Mouse (Mus musculus) right cerebral cortex, postnatal 14 days (tissue): Measurements from ENCODE around the gene Rab22a.
"Not testable (repeated sequence)": the region's sequence is repeated elsewhere in the genome, so short reads cannot be mapped to it uniquely, and the experiment has no call there.

ENCODE experiments used
- DNase-seq: peaks from one replicate; pipeline ENCODE4 v3.0.0; 2022

Gene Rab22a

DNA sequence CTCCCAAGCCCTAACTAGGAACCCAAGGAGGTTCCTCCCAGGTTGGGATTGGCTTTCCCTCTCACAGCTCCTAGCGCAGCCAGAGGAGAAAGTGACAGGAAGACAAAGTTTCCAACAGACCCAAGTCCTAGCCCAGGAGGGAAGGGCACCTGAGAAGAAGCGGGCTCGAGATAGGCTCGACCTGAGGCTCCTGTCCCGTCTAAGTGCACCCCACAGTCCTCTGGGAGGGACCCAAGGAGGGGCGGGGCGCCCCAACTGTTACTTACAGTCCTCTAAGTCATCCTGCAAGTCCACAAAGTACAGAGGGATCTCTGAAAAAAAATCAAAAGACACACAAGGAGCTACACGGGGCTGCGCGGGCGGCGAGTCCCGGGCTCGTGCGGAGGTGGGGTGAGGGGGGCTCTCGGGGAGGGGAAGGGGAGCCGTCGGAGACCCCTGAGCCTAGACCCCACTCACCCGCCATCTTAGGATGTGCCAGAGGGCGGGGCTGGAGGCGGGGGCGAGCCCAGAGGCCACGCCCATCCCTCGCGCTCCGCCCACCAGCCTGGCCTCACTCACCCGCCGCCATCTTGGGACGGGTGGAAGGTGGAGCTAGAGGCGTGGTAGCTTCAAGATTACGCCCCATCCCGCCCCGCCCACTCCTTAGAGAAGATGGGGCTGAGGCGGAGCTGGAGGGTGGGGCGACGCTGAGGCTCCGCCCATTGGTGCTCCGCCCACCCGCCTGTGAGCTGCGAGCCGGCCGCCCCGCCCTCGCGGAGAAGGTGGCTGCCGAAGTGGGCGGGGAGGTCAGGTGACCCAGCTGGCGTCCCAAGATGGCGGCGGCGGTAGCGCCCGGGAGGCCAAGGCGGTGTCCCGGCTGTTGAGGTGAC, at the start of gene Rab22a:
TSS of gene Rab22a (plus strand) at position 704 of the 869 bp plus-strand sequence.
- DNase-seq, result peak; percentile 96

DNA sequence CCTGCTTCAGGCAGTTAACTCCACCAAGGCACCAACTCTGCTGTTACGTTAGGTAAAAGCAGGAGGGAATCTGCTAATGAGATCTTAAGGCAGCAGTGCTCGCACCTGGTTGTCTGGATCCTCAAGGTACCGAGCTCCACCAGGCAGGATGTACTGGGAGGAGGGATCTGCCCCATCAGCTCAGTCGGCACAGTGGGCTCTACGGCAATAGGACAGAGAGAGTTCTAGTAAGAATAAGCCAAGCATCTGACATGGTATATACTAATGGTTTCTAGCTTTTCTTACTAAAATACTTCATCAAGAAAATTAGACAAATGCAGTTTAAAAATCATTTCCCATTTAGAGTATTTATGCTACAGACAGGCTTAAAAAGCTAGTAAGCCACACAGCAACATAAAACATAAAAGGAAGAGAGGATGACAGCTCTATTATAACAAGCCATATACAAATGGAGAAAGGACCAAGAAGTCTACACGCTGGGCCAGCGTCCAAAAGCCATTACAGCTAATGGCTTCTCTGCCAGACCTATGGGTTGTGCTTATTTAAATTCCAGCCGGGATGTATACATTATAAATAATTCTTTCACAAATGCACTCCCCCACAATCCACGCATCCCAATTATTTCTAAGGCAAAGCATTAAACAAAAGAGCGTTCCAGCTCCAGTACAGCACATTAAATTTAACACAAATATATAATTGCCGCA, 44.0 kb upstream of the Rab22a start:
- no peak for DNase-seq

DNA sequence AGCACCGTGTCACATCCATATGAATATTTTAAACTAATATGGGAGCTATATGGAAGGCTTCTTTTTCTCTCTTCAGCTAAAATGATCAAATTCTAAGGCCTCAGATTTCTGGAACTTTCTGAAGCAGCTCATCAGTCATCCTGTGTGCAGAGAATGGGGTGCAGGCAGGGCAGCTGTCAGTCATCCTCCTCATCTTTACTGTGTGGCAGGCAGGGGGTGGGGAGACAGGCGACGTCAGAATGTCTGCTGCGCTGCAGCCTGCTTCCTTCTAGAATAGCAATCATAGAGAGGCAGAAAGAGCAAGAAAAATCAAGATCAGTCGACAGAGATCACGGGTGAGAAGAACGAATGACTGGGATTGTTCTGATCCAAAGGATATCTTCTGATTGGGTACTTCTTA, 43.4 kb upstream of the Rab22a start:
- DNase-seq, result no peak

DNA sequence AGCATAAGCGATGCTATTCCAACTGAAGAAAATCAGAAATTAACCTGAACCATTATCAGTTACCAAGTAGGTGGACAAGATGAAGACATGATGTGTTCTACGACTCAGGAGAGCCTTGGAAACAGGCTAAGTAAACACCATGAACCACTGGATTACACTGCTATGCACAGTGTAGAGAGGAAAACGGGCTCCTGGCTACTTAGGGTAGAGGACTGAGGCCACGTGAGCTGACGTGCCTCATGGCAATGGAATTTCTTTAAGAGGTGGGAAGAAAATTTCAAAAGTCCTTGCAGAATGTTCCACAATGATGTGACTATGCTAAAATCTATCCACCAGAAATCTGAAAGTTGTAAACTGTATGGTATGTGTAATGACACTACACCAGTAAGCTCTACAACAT, 40.4 kb upstream of the Rab22a start:
- no peak for DNase-seq

DNA sequence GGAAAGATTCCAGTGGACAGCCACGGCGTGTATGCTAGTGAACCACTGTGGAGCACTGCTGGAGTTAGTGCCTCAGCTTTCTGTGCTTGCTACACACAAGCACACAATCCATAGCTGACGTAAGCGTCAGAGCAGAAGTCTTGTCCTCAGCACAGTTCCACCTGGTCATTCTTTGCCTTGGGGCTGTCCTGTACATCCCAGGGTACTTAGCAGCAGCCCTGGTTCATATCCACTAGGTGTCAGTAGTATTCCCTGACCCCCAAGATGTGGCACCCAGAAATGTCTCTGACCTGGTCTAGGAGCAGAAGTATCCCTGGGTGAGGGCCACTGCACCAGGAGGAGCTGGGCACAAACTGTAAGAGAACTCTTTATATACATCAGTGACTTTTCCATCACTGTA, 38.9 kb upstream of the Rab22a start:
- DNase-seq, result no peak

DNA sequence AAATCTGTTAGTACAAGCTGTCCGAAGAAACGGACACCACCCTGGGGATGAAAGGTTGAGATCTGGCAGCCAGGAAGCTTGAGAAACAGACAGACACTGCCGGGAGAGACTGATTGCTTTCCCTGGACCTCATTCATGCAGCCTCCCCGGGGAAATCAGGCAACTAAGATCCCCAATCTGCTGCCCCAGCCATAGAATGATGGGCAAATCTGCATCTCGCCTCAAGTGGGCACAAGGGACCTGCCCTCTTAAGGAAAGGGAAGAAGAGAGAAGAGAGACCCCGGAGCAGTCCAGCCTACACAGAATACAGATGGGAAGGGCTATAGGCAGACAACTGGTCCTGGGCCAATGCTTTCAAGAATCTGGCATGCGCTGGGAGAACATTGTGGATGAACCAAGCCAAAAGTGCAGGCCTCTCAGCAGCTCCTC, 37.4 kb upstream of the Rab22a start:
- no peak for DNase-seq

DNA sequence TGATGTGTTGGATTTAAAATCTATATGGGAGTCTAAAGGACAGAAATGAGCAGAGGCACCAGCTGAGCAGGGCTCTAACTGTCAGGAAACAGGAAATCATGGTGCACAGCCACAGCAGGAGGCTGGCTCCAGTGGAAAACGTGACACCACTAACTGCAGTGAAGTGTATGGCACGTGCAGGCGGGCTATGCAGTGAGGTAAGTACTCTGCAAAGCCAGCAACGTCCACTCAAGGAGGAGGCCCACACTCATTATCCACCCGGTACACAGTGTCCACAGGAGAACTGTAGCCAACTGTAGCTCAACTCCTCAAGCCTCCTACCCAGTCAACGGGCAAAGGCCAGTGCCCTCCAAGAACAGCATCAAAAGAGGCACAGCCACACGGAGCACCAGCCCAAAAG, 34.9 kb upstream of the Rab22a start:
- DNase-seq, result no peak

DNA sequence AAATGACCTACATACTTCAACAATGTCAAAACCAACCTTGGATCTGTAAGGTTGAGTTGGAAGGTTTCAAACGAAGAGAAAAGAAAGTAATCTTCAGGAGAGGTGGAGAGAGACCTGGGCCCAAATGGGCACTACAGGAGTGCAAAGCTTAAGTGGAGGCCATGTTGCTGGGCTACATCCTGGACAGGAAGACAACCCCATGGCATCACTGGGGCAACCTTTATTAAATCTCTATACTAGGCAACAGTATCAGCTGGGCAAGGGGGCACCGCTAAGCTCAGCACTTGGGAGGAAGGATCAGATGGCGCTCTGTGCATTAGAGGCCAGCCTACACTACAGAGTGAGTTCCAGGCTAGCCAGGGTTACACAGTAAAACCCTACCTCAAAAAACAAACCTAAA, 33.8 kb upstream of the Rab22a start:
- no peak for DNase-seq

DNA sequence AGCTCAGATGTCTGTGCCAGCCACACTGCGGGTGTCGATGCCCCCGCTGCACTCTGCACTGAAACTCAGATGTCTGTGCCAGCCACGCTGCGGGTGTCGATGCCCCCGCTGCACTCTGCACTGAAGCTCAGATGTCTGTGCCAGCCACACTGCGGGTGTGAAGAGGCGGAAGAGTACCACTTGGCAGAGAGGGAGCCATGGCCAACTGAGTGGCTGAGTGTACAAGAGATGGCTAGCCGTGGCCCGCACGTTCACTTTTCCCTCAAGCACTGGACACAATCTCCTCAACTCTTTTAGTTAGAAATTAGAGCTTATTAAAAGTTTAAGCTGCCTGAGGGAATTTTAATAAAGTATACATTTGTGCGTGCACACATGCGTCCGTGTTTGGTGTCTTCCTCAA, 25.5 kb upstream of the Rab22a start:
- not testable (repeated sequence) for DNase-seq

DNA sequence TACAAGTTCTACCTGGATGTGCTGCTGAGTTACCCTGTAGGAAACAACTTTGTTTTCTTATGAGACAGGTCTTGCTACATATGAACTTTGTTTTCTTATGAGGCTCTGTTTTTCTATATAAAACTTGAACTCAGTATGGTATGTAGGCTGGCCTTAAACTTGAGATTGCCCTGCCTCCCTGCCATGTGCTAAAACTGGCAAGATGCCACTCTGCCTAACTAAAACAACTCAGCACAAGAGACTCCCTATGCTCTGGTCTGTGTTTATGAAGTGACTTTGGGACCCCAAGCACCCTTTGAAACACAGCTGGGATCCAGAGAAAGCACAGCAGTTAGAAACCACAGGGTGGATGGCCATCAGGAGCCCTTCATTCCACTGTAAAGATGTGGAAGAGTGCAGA, 18.2 kb upstream of the Rab22a start:
- no peak for DNase-seq

DNA sequence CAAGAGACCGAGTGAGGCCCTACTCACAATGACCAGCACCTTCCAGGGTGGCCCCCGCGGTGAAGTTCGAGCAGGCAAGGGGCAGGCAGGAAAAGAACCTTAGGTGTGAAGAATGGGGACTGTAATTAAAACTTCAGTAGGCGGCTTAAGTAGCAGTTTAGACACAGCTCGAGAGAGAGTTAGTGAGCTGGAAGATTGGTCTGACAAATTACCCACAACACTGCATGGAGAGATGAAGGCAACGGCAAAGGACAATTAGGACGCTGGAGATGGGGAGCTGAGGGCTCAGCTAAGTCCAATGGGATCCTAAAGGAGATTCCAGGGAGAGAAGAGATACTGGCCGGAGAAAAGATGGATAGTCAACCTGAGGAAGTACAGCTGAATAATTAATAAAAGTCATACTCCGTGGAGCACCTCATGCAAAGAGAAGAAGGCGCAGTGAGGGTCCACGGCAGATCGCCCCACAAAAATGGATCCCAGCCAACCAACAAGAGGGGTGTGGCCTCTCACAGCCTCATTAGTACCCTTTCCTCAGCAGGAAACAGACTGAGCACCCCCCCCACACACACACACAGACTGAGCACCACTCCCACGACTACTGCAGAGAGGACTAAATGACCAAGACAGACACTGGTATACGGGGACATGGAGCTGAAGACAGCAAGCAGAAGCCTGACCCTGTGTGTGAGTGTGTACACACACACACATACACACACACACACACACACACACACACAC, 17.1 kb upstream of the Rab22a start:
- no peak for DNase-seq

DNA sequence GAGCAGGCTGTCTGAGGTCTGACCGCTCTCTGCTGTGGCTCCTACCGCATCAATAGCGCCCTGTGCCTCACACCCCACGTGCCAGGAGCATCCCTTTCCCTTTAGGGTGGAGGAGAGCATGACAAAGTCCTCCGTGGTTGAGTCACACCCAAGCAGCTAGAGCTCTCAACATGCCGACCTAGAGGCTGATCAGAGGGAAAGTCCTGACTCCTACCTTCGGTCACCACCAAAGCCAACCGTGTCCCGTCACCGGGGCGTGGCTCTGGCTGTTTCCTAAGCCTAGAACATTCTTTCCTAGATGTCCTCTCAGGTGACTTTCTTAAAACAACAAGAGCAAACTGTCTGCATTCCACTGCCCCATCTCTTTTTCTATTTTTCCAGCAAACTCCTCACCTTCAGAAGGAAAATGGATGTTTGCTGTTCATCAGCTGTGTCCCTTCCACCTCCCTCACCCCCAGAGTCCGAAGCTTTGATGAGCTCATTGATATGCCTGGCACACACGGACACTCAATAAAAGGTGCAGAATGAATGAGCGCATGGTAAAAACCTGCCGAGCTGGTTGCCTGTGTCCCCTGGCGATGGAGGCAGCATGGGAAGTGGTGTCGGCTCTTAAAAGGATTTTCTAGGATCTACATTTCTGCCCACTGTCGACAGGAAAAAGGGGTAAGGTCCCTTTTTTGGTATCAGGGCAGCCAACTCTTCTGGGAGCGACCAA, 12.2 kb upstream of the Rab22a start:
- DNase-seq, result no peak

DNA sequence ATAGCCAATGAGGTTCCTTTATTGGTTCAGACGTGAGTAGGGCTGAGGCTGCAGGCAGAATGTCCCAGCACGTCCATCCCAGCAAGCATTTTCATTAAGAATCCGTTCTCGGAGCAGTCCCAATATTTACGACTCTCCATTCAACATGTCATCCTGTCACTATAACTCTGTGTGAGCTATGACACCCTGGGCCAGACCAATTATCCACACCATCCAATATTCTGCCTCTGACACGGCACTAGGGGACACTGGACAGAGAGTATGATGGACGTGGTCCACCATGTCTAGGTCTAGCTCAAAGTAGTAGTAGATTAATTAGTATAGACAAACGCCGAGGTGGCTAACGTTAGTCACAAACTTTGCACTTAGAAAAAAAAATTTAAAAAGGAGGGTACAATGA, 9.8 kb upstream of the Rab22a start:
- no peak for DNase-seq

DNA sequence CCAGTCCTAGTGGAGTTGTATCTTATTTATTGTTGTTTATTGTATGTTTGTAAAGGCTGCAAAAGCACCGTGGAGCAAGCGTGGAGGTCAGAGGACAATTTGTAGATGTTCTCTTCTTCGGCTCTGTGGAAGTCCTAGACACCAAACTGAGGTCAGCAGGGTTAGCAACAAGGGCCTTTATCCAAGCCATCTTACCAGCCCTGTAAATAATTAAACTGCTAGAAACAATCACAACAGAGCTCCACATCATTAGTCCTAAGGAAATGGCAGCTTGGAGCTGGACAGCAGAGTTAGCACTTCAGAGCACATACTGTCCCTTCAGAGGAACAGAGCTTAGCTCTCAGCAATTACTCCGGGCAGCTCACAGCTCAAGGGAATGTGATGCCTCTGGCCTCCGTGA, 6.0 kb upstream of the Rab22a start:
- DNase-seq, result no peak

DNA sequence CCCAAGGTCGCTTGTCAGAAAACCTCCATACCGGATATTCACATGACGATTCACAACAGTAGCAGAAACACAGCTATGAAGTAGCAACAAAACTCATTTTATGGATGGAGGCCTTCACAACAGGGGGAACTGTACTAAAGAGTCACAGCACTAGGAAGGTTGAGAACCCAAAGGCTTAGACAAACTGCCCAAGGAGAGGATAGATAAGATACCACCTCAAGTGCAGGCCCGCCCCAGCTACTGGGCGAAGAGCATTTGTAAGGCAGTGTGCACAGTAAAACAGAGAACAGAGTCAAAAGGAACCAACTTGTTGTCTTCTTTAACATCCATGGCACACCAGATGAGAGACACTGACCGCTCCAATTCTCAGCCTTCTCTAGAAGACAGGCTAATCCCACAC, 1.8 kb upstream of the Rab22a start:
- no peak for DNase-seq

DNA sequence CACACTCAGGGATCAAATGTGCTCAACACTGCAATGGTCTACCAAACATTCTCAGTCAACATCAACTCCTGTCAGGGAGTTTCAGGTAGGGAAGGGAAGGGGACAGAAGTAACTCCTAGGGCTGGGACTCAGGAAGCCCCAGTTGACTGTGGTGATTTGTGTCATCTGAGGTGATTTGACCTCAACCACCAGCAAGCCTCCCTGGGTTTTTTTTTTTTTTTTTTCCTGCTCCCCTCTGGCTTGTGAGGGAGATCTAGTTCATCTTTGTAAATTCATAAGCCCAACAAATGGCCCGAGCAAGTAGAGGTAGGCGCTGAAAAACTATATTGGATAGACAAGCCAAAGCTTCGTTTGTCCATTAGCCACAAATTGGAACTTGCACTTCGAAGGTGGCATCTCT, 1.0 kb upstream of the Rab22a start:
- no peak for DNase-seq

DNA sequence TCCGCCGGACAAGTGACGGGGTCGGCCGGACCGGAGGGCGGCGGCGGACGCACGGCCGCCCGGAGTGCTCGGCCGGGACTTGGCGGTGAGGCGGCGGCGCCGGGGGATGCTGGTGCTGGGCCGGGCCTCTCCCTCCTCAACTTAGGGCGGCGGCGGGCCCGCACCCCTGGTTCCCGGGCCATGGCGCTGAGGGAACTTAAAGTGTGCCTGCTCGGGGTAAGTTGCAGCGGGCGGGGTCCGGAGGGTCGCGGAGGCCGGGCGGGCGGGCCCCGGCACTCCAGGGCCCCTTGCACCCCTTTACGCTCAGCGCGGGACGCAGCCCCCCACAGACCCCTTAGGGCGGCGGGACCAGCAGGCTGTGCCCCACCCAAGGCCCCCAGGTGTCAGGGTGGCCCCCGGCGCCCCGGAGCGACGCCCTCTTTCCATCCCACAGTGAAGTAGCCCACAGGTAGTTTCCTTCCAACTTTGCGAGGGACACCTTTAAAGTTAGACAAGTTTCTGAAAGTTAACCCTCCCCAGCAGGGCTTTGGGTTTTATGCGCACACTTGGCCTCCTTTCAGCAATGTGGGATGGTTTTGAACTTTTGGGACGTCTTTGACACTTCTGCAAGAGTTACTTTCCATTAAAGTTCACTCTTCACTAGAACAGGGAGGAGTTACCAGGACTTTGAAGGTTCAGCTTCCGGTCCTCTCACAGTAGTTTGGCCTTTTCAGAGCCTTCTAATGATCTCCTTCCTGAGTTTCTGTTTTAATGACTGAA, 545 bp downstream of the Rab22a start:
- DNase-seq, result no peak

DNA sequence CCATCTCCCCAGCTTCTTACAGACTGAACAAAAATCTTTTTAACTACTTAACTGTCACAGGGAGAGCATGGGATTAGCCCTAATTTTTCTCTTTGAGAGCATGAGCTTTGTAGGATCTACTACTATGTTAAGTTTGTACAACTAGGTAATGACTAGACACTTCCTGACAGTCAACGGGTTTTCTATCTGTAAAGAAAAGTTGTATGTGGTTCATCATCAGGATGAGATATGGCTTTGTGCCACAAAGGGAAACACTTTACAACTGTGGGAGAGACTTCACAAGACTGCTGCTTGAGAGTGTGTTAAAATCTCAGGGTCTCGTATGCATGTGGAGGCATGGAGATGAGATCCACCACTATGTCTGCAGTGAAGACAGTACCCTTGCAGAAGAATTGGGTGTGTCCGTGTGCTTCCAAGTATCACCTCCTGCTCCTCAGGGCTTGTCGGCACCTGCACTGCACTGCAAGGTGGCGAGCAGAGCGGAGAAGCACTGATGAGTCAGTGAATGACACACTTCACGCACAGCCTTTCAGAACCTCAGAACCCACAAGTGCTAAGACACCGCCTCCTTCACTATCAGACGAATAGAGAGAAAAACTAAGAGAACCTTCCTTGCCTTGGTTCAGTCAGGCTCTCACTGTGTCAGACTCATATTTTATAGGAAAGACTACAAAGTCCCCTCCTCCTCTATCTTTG, 2.8 kb downstream of the Rab22a start:
- DNase-seq, result no peak

DNA sequence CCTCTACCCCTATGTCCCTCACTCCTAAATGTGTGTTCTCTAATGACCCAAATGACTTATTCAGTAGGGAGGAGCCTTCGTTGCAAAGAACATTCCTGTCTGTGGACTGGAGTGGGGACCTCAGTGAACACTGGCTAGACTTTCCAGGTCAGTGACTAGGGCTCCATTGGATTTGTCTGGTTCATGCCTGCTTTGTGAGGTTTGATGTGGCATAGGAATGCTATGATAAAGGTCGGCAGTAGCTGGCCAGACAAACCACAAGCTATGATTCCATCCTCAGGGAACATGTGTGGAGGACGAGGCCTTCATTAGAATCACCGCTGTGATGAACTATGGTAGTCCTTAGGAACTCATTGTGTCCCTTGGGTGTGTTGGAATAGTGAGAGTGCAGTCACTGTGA, 5.2 kb downstream of the Rab22a start:
- no peak for DNase-seq

DNA sequence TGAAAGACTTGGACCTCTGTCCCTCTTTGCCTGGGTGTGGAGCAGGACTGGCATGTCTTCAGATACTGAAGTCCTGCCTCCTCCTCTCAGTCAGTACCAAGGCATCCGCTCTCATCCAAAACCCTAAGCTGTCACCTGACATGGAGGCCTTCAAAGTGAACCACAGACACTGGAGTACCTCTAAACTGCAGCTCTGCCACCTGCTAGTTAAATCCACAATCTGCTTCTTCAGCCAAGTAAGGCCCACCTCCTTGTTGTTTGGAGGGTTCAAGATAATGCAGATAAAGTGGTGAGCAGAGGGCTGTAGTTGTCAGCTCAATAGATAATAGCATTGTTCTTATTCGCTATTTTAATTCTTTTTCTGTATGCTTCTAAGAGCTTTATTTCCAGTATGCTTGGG, 5.7 kb downstream of the Rab22a start:
- DNase-seq, result no peak

DNA sequence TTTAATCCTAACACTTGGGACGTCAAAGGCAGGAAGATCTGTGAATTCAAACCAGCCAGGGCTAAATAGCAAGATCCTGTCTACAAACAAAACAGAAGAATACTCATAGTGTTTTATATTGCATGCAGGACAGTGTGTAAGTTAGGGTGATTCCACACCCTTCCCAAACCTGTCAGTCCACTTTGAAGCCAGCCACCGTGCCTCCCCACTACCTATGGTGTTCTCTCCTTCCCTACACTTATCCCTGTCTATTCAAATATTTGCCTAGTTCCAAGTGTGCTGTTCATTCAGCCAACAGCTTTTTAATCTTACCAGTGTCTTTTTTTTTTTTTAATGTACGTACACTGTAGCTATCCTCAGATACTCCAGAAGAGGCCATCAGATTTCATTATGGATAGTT, 7.3 kb downstream of the Rab22a start:
- no peak for DNase-seq
